Mouse (Mus musculus) thymus, postnatal 10 days (tissue): ENCODE results near the gene Lrit3.
A peak's percentile ranks its signal among the peaks of the same experiment; 100 is the strongest.
"Not testable (repeated sequence)": the region's sequence is repeated elsewhere in the genome, so short reads cannot be mapped to it uniquely, and the experiment has no call there.

Experiments used
- DNase-seq, 2 experiments: peaks; one replicate each; pipeline ENCODE4 v3.0.0; 2021; ENCODE audit warnings: low spot score in 2 of 2

Lrit3 gene

DNA sequence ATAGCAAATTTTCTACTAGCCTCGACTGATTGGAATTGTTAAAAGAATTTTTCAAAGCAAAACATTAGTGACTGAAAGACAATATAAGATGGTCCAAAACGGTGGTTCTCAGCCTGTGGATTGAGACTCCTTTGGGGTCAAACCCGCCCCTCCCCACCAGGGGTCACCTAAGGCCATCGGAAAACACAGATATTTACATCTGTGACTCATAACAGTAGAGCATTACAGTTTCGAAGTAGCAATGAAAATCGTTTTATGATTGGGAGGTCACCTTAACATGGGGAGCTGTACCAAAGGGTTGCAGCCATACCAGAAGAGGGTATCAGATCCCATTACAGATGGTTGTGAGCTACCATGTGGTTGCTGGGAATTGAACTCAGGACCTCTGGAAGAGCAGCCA lies 32.6 kb downstream of the Lrit3 start:
- no peak for DNase-seq

GRCm38 (mm10) chr3:129766971-129767794 lies 36.6 kb downstream of the Lrit3 start:
- no peak for DNase-seq

- DNase-seq: no peak
Observed at GRCm38 (mm10) chr3:129766106-129766505, 37.7 kb downstream of the Lrit3 start.

- DNase-seq: not testable (repeated sequence)
Observed at GRCm38 (mm10) chr3:129757599-129757998, 46.2 kb downstream of the Lrit3 start.

GRCm38 (mm10) chr3:129754650-129755604 lies 48.9 kb downstream of the Lrit3 start, which contains the start of gene Egf:
Gene Egf, minus strand, starts transcription at chr3:129755316.
- no peak for DNase-seq

DNA sequence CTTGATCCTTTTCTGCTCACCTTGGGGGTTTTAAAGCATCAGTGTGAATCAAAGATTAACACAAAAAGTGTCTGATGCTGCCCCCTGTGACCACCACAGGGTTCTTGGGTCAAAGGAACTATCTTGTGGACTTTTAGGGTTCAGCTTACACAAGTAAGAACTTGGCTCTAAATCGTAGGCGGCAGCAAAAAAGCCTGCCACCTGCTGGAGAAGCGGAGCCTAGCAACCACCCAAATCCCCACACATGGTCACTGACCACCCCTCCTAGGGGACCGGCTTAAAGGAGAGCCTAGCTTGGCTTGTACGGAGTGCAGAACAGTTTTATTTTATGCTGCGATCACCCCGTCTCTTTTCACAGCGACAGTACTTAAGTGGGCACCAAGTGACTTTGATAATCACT lies 59.0 kb downstream of the Lrit3 start:
- peak in 1 of 2 experiments; percentile 40 for DNase-seq

GRCm38 (mm10) chr3:129742781-129743180 lies 61.0 kb downstream of the Lrit3 start:
- no peak for DNase-seq

DNA sequence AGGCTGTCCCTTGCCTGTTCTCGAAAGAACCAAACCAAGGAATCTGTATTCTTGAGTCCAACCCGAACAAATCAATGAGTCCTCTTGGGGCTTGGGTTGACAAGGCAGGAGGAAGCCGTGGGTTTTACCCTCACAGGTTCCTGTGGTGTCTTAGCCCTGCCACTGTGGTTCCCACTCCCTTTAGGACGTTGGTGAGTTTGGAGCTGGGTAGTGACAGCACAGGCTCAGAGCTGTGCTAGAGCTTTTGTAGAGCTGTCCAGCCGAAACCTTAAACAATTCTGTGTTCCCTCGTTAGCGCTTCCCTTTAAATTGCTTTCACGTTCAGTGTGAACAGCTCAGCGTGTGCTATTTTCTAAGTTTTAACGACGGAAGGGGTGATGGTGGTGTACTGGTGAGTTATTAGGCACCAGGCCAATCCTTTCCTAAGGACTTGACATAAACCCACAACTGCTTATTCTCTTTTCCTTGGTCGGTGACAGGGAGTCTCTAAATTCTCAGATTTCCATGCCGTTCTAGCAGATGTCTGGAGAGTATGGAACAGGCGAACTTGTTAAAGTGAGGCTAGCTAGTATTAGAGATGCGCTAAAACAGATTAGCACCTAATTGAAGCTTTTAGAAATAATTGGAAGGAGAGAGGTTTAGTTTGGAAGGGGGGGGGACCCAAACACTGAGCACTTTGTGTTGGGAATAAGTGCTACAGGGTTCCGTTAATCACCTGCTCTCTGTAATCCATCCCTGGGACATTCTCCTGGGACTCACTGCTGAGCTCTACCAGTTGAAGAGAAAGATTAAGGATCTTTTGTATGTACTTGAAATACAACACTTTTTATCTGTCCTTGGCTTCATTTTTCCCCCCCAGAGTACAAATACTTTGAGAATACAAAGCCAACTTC lies 65.3 kb downstream of the Lrit3 start:
- no peak for DNase-seq
